Mouse (Mus musculus) brain, embryonic 18.5 days (tissue): Measurements from ENCODE around the gene Gm6710.
"Not testable (repeated sequence)": the region's sequence is repeated elsewhere in the genome, so short reads cannot be mapped to it uniquely, and the experiment has no call there.

Experiments used
- DNase-seq: peaks from one replicate; pipeline ENCODE4 v3.0.0-alpha.2; 2012; ENCODE audit warnings: low read depth, low spot score

Gm6710 gene

GRCm38 (mm10) chr2:175869024-175869423 lies at the start of gene Gm6710:
Gm6710 (plus strand) TSS chr2:175869219.
- not testable (repeated sequence) for DNase-seq
